Mouse (Mus musculus) WW6 (cell line): ENCODE results near the gene Pde4b.

Experiments
- DNase-seq: peaks from one replicate; pipeline ENCODE4 v3.0.0-alpha.2; 2013; ENCODE audit warnings: low read depth, low spot score

The Pde4b gene

GRCm38 (mm10) chr4:102507344-102507743 is 420.0 kb downstream of the Pde4b start:
- no peak for DNase-seq

GRCm38 (mm10) chr4:102507753-102508152 is 420.4 kb downstream of the Pde4b start:
- no peak for DNase-seq

- no peak for DNase-seq
These were observed 422.7 kb downstream of the Pde4b start for GRCm38 (mm10) chr4:102510061-102510460.

GRCm38 (mm10) chr4:102510939-102511391 is 423.6 kb downstream of the Pde4b start:
- DNase-seq: no peak

GRCm38 (mm10) chr4:102511511-102511910 is 424.2 kb downstream of the Pde4b start:
- DNase-seq: no peak

GRCm38 (mm10) chr4:102512940-102513339 is 425.6 kb downstream of the Pde4b start:
- DNase-seq: no peak

GRCm38 (mm10) chr4:102513514-102513913 is 426.2 kb downstream of the Pde4b start:
- no peak for DNase-seq

- DNase-seq: no peak
These were observed 427.9 kb downstream of the Pde4b start for GRCm38 (mm10) chr4:102514972-102515835.

GRCm38 (mm10) chr4:102516395-102516794 is 429.1 kb downstream of the Pde4b start:
- no peak for DNase-seq

GRCm38 (mm10) chr4:102516982-102517630 is 429.8 kb downstream of the Pde4b start:
- DNase-seq: no peak

- no peak for DNase-seq
These were observed 430.3 kb downstream of the Pde4b start for GRCm38 (mm10) chr4:102517653-102518052.

- DNase-seq: no peak
These were observed 431.0 kb downstream of the Pde4b start for GRCm38 (mm10) chr4:102518341-102518740.

- no peak for DNase-seq
These were observed 433.4 kb downstream of the Pde4b start for GRCm38 (mm10) chr4:102520669-102521261.

- DNase-seq: no peak
These were observed 434.1 kb downstream of the Pde4b start for GRCm38 (mm10) chr4:102521434-102521833.

- DNase-seq: no peak
These were observed 440.0 kb downstream of the Pde4b start for GRCm38 (mm10) chr4:102527361-102527760.

GRCm38 (mm10) chr4:102530797-102531196 is 443.5 kb downstream of the Pde4b start:
- no peak for DNase-seq

GRCm38 (mm10) chr4:102531729-102532128 is 444.4 kb downstream of the Pde4b start:
- DNase-seq: no peak

GRCm38 (mm10) chr4:102533183-102534048 is 446.1 kb downstream of the Pde4b start:
- no peak for DNase-seq

GRCm38 (mm10) chr4:102534049-102534730 is 446.8 kb downstream of the Pde4b start:
- DNase-seq: no peak

- DNase-seq: no peak
These were observed 448.5 kb downstream of the Pde4b start for GRCm38 (mm10) chr4:102535886-102536285.

- no peak for DNase-seq
These were observed 450.9 kb downstream of the Pde4b start for GRCm38 (mm10) chr4:102538266-102538665.
